Mouse (Mus musculus): ENCODE results near the gene Rictor. TPM values are rescaled to one million over a fixed set of nuclear protein-coding genes. Genes with fewer than 3 reads are reported as not detected.
A peak's percentile ranks its signal among the peaks of the same experiment; 100 is the strongest.

Rictor gene
- 43.3 TPM in 2 replicates for polyA plus RNA-seq (2015; fragmentation: Nextera tagmentation; extraction: Ambion mirVana)

DNA sequence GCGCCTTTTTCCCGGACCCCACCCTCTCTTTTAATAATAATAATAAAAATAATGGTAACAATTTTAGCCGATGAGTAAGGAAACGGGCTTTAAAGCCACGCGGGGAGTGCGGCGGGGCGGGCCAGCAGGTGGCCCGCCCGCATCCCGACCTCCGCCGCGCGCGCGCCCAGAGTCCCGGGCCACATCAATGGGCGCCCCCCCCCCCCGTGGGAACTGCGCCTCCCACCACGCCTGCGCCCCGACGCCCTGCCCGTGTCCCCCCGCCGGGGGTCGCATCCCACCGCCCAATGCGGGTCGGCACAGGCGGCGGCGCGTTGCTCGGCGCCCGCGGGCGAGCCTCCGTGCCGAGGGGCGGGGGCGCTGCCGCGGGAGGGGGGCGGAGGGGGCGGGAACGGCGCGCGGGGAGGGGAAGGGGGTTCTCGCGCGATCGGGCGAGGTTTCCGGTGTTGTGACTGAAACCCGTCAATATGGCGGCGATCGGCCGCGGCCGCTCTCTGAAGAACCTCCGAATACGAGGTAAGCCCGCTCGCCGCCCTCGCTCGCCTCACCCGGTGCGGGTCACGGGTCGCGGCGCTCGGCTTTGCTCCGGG is at the start of gene Rictor:
Gene Rictor (plus strand): TSS at position 444 of the 590 bp plus-strand sequence.
- peak; percentile 84 for ATAC-seq (ENCODE audit: low FRiP score, low TSS enrichment)
- Histone ChIP-seq H3K4me1 (ENCODE audit: insufficient read depth, low read length) (peaks cover 18% of the 10 kb centered on the region), H3K4me2 (replicated peaks; ENCODE audit: low read depth, low read length) (peak within 1 kb of the TSS; percentile 76), H3K27ac (ENCODE audit: low read length) (peak within 1 kb of the TSS; percentile 93), H3K27me3 (ENCODE audit: insufficient read depth, low read length) (peaks cover 5% of the 10 kb centered on the region), H3K9ac (replicated peaks; ENCODE audit: low read length) (peak within 1 kb of the TSS; percentile 93), H3K9me3 (ENCODE audit: low read length) (no peaks in the 10 kb centered on the region), H3K4me3 (ENCODE audit: low read length) (peak within 1 kb of the TSS; percentile 95), H3K36me3 (ENCODE audit: insufficient read depth, low read length) (no peaks in the 10 kb centered on the region)
- 0% methylated on average over 36 of the region's 82 CpGs for WGBS

DNA sequence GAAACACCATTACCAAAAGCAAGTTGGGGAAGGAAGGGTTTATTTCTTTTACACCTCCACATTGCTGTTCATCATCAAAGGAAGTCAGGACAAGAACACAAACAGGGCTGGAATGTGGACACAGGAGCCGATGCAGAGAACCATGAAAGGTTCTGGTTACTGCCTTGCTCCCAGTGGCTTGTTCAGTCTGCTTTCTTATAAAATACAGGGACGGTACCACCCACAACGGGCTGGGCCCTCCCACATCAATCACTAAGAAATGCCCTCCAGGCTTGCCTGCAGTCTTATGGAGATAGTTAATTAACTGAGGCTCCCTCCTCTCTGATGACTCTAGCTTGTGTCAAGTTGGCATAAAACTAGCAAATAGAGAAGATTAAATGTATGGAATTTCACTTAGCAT is 46.2 kb upstream of the Rictor start:
- Histone ChIP-seq H3K36me3 (ENCODE audit: insufficient read depth, low read length) (no peaks in the 10 kb centered on the region), H3K4me1 (ENCODE audit: insufficient read depth, low read length) (no peaks in the 10 kb centered on the region), H3K9ac (replicated peaks; ENCODE audit: low read length) (no peak overlapping the region), H3K9me3 (ENCODE audit: low read length) (no peaks in the 10 kb centered on the region), H3K27ac (ENCODE audit: low read length) (no peak overlapping the region), H3K27me3 (ENCODE audit: insufficient read depth, low read length) (no peaks in the 10 kb centered on the region), H3K4me3 (ENCODE audit: low read length) (no peak overlapping the region), H3K4me2 (replicated peaks; ENCODE audit: low read depth, low read length) (no peak overlapping the region)
- WGBS = 18% methylated on average over 3 of the region's 3 CpGs
- peak; percentile 82; the same call in 1 of the 2 replicates for ATAC-seq (ENCODE audit: low FRiP score, low TSS enrichment)

DNA sequence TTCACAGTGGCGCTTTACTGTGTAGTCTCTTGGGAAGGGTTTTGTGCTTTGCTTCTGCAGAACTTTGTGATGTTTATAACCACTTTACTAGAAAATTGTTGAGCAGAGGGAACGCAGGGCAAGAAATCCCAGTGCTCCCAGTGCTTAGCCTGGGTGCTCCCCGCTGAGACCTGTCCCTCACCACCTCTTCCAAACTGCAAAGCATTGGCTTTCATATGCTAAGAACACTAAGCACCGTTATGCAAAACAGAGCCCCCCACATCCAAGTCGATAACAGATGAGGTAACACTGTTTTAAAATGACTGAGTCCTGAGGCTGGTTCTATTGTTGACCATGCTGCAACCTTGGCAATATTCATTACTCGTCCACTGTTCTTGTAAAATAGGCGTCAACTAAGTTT is 44.2 kb upstream of the Rictor start:
- no peaks in the 10 kb centered on the region for H3K4me1 ChIP-seq (ENCODE audit: insufficient read depth, low read length)
- 68% methylated on average over 7 of the region's 7 CpGs for WGBS
- ATAC-seq (ENCODE audit: low FRiP score, low TSS enrichment) = no peak

DNA sequence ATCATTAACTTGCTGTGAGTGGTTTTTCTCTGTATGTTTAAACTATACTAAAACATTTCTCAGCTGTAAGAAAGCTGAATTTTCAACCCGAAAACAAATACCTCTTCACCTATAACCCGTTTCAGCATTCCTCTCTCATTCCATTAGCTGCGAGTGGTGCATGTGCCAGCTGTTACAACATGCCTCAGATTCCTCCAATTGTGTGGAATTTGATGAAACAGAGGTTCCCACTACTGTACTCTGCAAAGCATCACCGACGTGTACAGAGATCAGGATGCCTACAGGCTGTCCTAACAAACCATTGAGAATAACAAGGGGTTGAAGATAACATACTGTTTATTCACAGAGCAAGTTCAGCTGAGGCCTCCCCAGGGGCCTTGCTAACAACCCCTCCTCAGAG is 42.1 kb upstream of the Rictor start:
- H3K9ac ChIP-seq (replicated peaks; ENCODE audit: low read length) = no peak overlapping the region
- no peaks in the 10 kb centered on the region for H3K9me3 ChIP-seq (ENCODE audit: low read length)
- no peaks in the 10 kb centered on the region for H3K27me3 ChIP-seq (ENCODE audit: insufficient read depth, low read length)
- no peak overlapping the region for H3K4me2 ChIP-seq (replicated peaks; ENCODE audit: low read depth, low read length)
- no peak overlapping the region for H3K27ac ChIP-seq (ENCODE audit: low read length)
- H3K36me3 ChIP-seq (ENCODE audit: insufficient read depth, low read length) = no peaks in the 10 kb centered on the region
- no peak for ATAC-seq (ENCODE audit: low FRiP score, low TSS enrichment)
- no peak overlapping the region for H3K4me3 ChIP-seq (ENCODE audit: low read length)
- WGBS = 43% methylated on average over 5 of the region's 5 CpGs
- no peaks in the 10 kb centered on the region for H3K4me1 ChIP-seq (ENCODE audit: insufficient read depth, low read length)

More for the DNA sequence above, 44.2 kb upstream of the Rictor start:
- Histone ChIP-seq H3K4me2 (replicated peaks; ENCODE audit: low read depth, low read length) (no peak overlapping the region), H3K36me3 (ENCODE audit: insufficient read depth, low read length) (no peaks in the 10 kb centered on the region), H3K9me3 (ENCODE audit: low read length) (no peaks in the 10 kb centered on the region), H3K27me3 (ENCODE audit: insufficient read depth, low read length) (no peaks in the 10 kb centered on the region), H3K4me3 (ENCODE audit: low read length) (no peak overlapping the region), H3K9ac (replicated peaks; ENCODE audit: low read length) (no peak overlapping the region), H3K27ac (ENCODE audit: low read length) (no peak overlapping the region)

DNA sequence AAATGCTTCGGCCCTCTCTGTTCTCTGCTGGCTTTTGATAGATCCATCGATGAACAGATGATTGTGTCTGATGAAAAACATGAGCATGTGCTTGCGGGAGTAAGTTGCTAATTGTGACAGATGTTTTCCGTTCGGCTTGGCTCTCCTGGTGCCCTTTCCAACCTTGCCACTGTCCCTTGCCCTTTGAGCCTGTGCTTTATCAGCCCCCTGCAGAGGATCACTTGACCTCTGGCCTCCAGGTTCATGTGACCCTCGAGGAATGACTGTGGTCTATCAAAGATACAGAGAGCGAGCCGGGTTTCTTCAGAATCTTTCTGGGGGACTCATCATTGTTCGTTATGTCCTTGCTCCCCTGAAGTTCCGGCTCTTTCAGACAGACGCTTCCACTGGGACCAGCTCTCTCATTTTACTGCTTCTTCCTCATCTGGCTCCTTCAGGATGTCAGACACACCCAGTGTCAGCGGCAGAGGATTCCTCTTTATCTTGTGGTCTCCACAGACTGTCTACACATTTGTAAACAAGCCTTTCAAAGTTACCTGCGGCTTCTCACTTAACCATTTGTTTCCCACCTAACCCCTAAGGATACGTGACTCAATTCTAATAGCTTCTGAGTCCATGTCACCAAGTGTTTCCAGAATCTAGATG is 39.3 kb upstream of the Rictor start:
- Histone ChIP-seq H3K9ac (replicated peaks; ENCODE audit: low read length) (no peak overlapping the region), H3K9me3 (ENCODE audit: low read length) (no peaks in the 10 kb centered on the region), H3K27me3 (ENCODE audit: insufficient read depth, low read length) (no peaks in the 10 kb centered on the region), H3K36me3 (ENCODE audit: insufficient read depth, low read length) (no peaks in the 10 kb centered on the region), H3K27ac (ENCODE audit: low read length) (no peak overlapping the region), H3K4me1 (ENCODE audit: insufficient read depth, low read length) (no peaks in the 10 kb centered on the region), H3K4me3 (ENCODE audit: low read length) (no peak overlapping the region), H3K4me2 (replicated peaks; ENCODE audit: low read depth, low read length) (no peak overlapping the region)
- no peak for ATAC-seq (ENCODE audit: low FRiP score, low TSS enrichment)
- whole genome bisulfite sequencing = 42% methylated on average over 14 of the region's 14 CpGs

DNA sequence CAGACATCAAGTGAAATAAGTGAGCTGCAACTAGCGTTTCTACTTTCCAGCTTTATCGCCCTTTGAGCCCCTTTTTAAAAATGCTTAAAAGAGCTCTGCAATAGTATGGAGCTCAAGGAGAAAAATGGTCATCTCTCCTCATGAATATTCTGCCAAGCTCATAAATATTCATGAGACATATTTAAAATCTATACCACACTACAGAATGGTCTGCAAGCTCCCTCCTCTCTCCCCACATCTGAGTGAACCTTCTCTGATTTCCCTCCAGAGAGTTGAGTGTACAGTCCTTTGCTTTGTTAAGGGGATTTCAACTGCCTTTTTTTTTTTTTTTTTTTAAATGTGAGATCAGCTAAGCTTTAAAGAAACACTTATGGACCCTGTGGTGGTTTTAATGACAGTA is 29.7 kb upstream of the Rictor start:
- 77% methylated on average over 2 of the region's 2 CpGs for WGBS
- no peak for ATAC-seq (ENCODE audit: low FRiP score, low TSS enrichment)
- no peaks in the 10 kb centered on the region for H3K36me3 ChIP-seq (ENCODE audit: insufficient read depth, low read length)
- no peak overlapping the region for H3K4me3 ChIP-seq (ENCODE audit: low read length)
- H3K27me3 ChIP-seq (ENCODE audit: insufficient read depth, low read length) = no peaks in the 10 kb centered on the region
- H3K9me3 ChIP-seq (ENCODE audit: low read length) = no peaks in the 10 kb centered on the region
- H3K27ac ChIP-seq (ENCODE audit: low read length) = no peak overlapping the region
- H3K9ac ChIP-seq (replicated peaks; ENCODE audit: low read length) = no peak overlapping the region
- H3K4me1 ChIP-seq (ENCODE audit: insufficient read depth, low read length) = no peaks in the 10 kb centered on the region
- no peak overlapping the region for H3K4me2 ChIP-seq (replicated peaks; ENCODE audit: low read depth, low read length)

DNA sequence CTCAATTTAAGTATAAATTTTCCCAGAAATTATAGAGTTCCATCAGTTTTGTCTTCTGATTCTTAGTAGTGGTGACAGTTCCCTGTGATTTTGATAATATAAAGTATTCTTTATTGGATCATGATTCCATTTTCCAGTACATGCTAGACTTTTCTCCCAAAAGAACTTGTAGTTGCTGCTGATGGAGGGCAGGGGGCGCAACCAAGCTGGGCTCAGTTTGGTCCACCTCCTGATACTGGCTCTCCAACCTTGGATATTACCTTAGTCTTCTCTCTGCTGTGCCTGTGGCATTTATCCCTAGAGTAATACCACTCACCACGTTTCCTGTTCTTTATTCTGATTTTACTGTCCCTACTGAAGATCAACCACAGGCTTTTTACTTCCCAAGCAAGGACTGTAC is 6.0 kb upstream of the Rictor start:
- peaks cover 8% of the 10 kb centered on the region for H3K27me3 ChIP-seq (ENCODE audit: insufficient read depth, low read length)
- no peak overlapping the region for H3K4me3 ChIP-seq (ENCODE audit: low read length)
- H3K27ac ChIP-seq (ENCODE audit: low read length) = no peak overlapping the region
- 64% methylated on average over 2 of the region's 2 CpGs for WGBS
- no peaks in the 10 kb centered on the region for H3K36me3 ChIP-seq (ENCODE audit: insufficient read depth, low read length)
- H3K4me2 ChIP-seq (replicated peaks; ENCODE audit: low read depth, low read length) = no peak overlapping the region
- H3K9me3 ChIP-seq (ENCODE audit: low read length) = no peaks in the 10 kb centered on the region
- no peaks in the 10 kb centered on the region for H3K4me1 ChIP-seq (ENCODE audit: insufficient read depth, low read length)
- H3K9ac ChIP-seq (replicated peaks; ENCODE audit: low read length) = no peak overlapping the region
- no peak for ATAC-seq (ENCODE audit: low FRiP score, low TSS enrichment)

DNA sequence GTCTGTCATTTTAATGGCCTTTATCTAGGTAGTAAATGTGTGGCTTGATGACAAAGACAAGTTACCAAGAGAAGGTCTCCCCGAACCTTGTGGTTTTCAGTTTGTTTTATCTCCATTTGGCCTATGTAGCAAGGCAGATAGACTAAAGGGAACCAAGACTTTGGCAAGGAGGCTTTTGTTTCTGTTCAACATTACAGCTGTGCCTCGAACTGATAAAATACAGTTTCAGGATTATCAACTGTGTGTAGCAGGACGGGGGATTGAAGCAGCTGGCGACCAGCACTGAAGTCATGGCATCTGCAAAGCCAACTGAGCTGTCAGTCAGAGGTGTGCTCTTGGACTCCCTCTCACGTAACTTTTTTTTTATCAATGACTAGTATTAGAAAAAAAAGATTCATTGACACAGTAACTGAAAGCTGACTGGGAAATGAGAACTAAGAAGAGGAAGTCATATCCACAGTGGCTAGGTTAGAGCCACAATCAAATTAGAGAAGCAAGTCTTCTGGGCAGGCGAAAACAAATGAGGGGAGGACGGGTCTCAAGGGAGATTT is 2.8 kb upstream of the Rictor start:
- no peak for ATAC-seq (ENCODE audit: low FRiP score, low TSS enrichment)
- H3K27me3 ChIP-seq (ENCODE audit: insufficient read depth, low read length) = peaks cover 8% of the 10 kb centered on the region
- H3K36me3 ChIP-seq (ENCODE audit: insufficient read depth, low read length) = no peaks in the 10 kb centered on the region
- H3K9ac ChIP-seq (replicated peaks; ENCODE audit: low read length) = no peak overlapping the region
- H3K4me1 ChIP-seq (ENCODE audit: insufficient read depth, low read length) = peaks cover 11% of the 10 kb centered on the region
- 47% methylated on average over 7 of the region's 7 CpGs for WGBS
- H3K27ac ChIP-seq (ENCODE audit: low read length) = no peak overlapping the region
- H3K4me2 ChIP-seq (replicated peaks; ENCODE audit: low read depth, low read length) = no peak overlapping the region
- no peaks in the 10 kb centered on the region for H3K9me3 ChIP-seq (ENCODE audit: low read length)
- no peak overlapping the region for H3K4me3 ChIP-seq (ENCODE audit: low read length)

DNA sequence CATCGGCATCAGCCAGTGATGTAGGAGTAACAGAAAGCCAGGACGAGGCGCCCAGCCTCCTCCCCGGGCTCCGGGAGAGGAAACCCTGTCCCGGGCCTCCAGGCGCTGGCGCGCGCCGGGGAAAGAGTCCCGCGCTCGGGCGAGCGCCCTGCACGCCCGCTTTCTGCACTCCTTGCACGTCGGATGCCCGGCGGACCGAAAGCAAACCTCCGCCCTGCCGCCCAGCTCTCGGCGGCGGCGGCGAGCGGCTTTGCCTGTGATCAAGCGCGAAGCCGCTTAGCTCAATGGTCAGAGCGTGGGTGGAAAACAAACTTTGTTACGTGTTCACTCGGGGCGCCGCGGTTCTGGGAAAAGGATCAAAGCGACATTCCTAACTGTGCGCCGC is 636 bp upstream of the Rictor start:
- H3K4me2 ChIP-seq (replicated peaks; ENCODE audit: low read depth, low read length) = peak overlapping the region; percentile 76
- H3K4me1 ChIP-seq (ENCODE audit: insufficient read depth, low read length) = peaks cover 16% of the 10 kb centered on the region
- H3K36me3 ChIP-seq (ENCODE audit: insufficient read depth, low read length) = no peaks in the 10 kb centered on the region
- under 1% methylated on average over 43 of the region's 43 CpGs for WGBS
- H3K27me3 ChIP-seq (ENCODE audit: insufficient read depth, low read length) = peaks cover 8% of the 10 kb centered on the region
- peak overlapping the region; percentile 93 for H3K9ac ChIP-seq (replicated peaks; ENCODE audit: low read length)
- peak; percentile 75 for ATAC-seq (ENCODE audit: low FRiP score, low TSS enrichment)
- no peaks in the 10 kb centered on the region for H3K9me3 ChIP-seq (ENCODE audit: low read length)
- H3K27ac ChIP-seq (ENCODE audit: low read length) = peak overlapping the region; percentile 93
- H3K4me3 ChIP-seq (ENCODE audit: low read length) = peak overlapping the region; percentile 95
